Mouse (Mus musculus) small intestine, adult 2 months (tissue): ENCODE data around the gene Meis1. TPM values are rescaled to one million over a fixed set of nuclear protein-coding genes. Genes with fewer than 3 reads are reported as not detected.

Experiments
- H3K27ac ChIP-seq: fragments of 200-500 bp; 2 replicates; pipeline ENCODE4 v1.5.1; 2012; ENCODE audit warnings: low read depth, low read length, control low read depth, inconsistent platforms; ENCODE audit not compliant: insufficient read depth
- H3K27me3 ChIP-seq: fragments of 200-500 bp; 2 replicates; pipeline ENCODE4 v1.6.1; 2012; ENCODE audit warnings: mild to moderate bottlenecking, moderate library complexity, low read length, inconsistent platforms; ENCODE audit not compliant: control insufficient read depth, insufficient read depth
- H3K36me3 ChIP-seq: fragments of 200-500 bp; 2 replicates; pipeline ENCODE4 v1.6.1; 2012; ENCODE audit warnings: mild to moderate bottlenecking, low read length, control low read depth, inconsistent platforms; ENCODE audit not compliant: control insufficient read depth, insufficient read depth
- H3K4me1 ChIP-seq: fragments of 200-500 bp; 2 replicates; pipeline ENCODE4 v1.6.1; 2012; ENCODE audit warnings: low read length, inconsistent platforms, mixed read lengths; ENCODE audit not compliant: control insufficient read depth, insufficient read depth, insufficient read length
- H3K4me3 ChIP-seq: fragments of 200-500 bp; 2 replicates; pipeline ENCODE4 v1.5.1; 2012; ENCODE audit warnings: low read depth, mild to moderate bottlenecking, control low read depth, inconsistent platforms, low read length, moderate library complexity
- CTCF ChIP-seq: fragments of 200-500 bp; IDR thresholded peaks from 2 replicates; pipeline ENCODE4 v1.5.1; 2012; ENCODE audit warnings: low read depth, mild to moderate bottlenecking, control low read depth, inconsistent platforms, low read length, moderate library complexity, mixed read lengths; ENCODE audit not compliant: insufficient replicate concordance, insufficient read length; ENCODE audit errors: extremely low read depth
- POLR2A ChIP-seq: fragments of 200-500 bp; IDR thresholded peaks from 2 replicates; pipeline ENCODE4 v1.6.1; 2012; ENCODE audit warnings: low read depth, mild to moderate bottlenecking, control low read depth, inconsistent platforms, low read length, moderate library complexity
- WGBS: fragments of 180-500 bp; shearing (Covaris S2); methylation state at CpG from one replicate; pipeline ENCODE4 v1.1.7; 2018; 5-methylcytosine and 5-hydroxymethylcytosine counted together
- polyA plus RNA-seq: library from polyadenylated mRNA; depleted of rRNA; stranded (reverse); fragments of >200 nt; gene quantifications from 2 replicates; pipeline ENCODE4 v1.2.3, GENCODE M21; 2012; rRNA removed

The Meis1 gene
- polyA plus RNA-seq, result 3.4 and 4.0 TPM in 2 replicates

DNA sequence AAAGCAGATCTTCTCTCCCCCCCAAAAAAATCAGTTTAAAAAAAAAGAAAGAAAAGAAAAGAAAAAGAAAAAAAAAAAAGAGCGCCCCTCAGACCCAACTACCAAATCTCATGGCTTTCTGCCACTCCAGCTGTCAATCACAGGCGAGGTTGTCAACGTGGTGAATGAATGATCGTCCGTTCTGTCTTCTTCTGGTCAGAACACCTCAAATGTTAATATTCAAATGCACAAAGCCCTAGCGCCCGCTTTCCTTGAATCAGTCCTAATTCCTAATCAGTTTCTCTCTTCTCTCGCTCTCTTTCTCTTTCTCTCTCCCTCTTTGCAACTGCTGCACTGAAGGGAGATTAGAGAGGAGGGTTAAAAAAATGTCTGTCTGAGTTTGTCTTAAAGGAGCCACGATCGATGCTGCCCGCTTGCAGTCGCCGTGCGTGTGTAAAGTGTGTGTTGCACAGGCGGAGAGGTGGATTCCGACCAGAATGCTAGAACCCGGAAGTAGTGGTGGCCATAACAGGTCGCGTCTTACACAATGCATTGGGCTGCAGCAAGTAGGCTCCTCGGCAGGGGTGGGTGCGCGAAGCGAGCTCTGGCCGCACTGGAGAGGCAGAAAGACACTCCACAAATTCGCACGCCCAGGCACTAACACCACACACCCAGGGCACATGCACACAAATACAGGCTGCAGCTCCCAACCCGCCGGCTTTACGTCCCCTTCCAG lies at the start of gene Meis1:
Gene Meis1 (minus strand): TSS at position 497 of the 715 bp plus-strand sequence.
- Histone ChIP-seq H3K27me3 (peaks cover 36% of the 10 kb centered on the region), H3K4me1 (no peaks in the 10 kb centered on the region; the same call in 1 of the 2 replicates), H3K27ac (peak within 1 kb of the TSS; percentile 78), H3K4me3 (peak within 1 kb of the TSS; percentile 76), H3K36me3 (no peaks in the 10 kb centered on the region)
- 1% methylated on average over 29 of the region's 29 CpGs for WGBS
- peak; percentile 67 for TF ChIP-seq POLR2A
- TF ChIP-seq CTCF, result no peak

DNA sequence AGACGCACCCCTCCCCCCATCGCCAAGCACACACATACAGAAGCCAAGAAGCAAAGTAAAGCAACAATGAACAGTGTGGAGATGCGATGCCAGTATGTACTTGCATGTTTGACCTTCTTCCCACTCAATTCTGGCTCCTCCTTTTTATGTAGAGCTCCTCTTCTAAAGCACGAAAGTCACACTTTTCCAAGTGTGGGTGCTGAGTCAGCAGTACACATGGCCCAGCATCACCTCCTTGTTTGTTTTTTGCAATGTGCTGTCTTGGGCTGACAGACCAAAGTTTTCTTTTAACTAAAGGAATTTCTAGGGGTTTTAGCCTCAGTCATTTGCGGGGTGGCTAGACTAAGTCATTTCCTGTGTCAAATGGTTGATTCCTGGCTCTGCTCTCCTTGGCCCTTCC lies 48.5 kb upstream of the Meis1 start:
- no peaks in the 10 kb centered on the region for H3K4me1 ChIP-seq
- no peaks in the 10 kb centered on the region for H3K36me3 ChIP-seq
- no peaks in the 10 kb centered on the region for H3K27me3 ChIP-seq
- 79% methylated on average over 5 of the region's 5 CpGs for WGBS
- no peak overlapping the region for H3K27ac ChIP-seq
- no peak for TF ChIP-seq CTCF
- TF ChIP-seq POLR2A, result no peak
- no peak overlapping the region for H3K4me3 ChIP-seq

DNA sequence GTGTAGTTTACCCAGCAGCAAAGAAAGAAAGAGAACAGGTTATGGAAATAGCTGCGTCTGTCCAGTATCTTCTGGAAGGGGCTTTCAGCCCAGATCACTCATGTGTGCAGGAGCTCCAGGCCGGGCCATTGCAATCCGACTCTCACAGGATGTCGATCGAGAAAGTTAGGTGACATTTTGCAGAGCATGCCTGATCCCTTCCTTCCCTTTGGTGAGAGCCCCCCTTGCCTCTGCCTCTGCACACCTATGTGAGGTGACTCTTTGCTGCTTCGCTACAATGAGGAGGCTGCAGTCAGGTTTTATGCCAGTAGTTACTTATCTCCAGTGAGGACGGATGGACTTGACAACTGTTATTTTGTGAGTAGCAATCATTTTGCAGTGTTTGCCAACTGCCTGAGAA lies 30.5 kb upstream of the Meis1 start:
- TF ChIP-seq POLR2A (no peak), CTCF (no peak)
- H3K36me3 ChIP-seq, result no peaks in the 10 kb centered on the region
- 68% methylated on average over 7 of the region's 7 CpGs for WGBS
- H3K4me1 ChIP-seq, result no peaks in the 10 kb centered on the region
- H3K27ac ChIP-seq, result no peak overlapping the region
- no peaks in the 10 kb centered on the region for H3K27me3 ChIP-seq
- no peak overlapping the region for H3K4me3 ChIP-seq

DNA sequence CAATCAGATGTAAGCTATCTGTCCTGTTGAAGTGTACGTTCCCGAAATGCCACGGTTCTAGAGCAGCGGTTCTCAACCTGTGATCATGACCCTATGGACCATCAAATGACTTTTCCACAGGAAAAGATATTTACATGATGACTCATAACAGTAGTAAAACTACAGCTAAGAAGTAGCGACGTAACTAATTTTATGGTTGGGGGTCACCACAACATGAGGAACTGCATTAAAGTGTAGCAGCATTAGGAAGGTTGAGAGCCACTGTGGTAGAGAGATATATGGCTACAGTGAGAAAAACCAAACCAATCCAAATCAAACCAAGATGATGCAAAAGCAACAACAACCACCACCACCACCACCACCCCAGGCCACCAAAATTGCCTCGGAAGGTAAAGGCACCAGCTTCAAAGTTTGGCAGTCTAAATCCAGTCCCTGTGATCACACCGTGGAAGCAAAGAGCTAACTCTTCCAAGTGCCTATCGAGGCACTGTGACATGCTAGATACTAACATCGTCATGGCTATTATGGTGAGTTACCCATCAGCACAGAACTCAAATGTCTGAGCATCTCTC lies 17.9 kb upstream of the Meis1 start:
- Histone ChIP-seq H3K27ac (no peak overlapping the region), H3K27me3 (no peaks in the 10 kb centered on the region), H3K4me3 (no peak overlapping the region), H3K36me3 (no peaks in the 10 kb centered on the region), H3K4me1 (no peaks in the 10 kb centered on the region)
- no peak for TF ChIP-seq CTCF
- no peak for TF ChIP-seq POLR2A
- WGBS, result 89% methylated on average over 10 of the region's 10 CpGs

DNA sequence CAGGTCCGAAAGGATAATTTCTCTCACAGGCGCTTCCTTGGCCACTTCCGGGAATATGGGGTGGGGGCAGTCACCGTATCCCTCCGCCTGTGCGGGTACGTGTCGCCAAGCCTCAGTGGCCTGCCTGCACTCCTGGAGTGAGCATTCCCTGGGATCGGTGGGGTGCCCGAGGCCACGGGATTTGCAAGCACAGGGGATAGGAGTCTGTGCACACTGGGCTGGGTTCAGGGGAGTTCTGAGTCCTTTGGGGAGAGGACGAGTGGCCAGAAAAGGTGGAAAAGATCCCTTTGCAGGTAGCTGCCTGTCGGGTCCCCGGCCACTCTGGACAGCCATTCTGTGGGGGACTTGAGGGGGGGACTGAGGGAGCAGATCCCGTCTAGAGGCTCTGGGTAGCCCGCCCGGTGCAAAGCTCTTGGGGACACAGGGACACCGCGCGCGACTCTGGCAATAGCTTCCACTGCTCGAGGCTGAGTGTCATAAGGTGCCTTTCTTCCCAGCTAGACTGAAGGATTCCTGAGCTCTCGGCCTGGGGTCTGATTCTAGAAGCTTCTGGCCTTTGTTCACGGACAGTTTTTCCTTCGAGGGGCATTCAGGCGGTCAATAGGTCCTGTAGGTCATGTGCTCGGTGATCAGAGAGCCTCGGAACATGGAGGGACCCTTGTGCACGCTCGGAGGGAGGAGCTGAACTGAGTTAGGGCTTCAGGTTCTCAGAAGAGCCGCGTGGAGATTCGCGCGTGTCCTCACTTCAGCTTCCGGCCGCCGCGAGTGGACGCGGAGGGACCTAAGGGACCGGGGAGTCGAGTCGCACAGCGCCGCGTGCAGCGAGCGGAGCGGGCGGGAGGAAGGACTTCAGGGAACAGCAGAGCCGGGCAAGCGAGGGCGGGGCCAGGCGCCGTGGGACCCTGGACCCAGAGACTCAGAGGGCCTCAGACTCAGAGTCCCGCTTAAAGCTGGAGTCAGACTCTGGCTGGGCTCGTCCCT lies 8.1 kb upstream of the Meis1 start:
- H3K27ac ChIP-seq, result no peak overlapping the region
- no peaks in the 10 kb centered on the region for H3K36me3 ChIP-seq
- H3K27me3 ChIP-seq, result peaks cover 17% of the 10 kb centered on the region
- no peaks in the 10 kb centered on the region for H3K4me1 ChIP-seq
- TF ChIP-seq POLR2A (no peak), CTCF (no peak)
- H3K4me3 ChIP-seq, result peak overlapping the region; percentile 56
- 2% methylated on average over 58 of the region's 58 CpGs for WGBS

DNA sequence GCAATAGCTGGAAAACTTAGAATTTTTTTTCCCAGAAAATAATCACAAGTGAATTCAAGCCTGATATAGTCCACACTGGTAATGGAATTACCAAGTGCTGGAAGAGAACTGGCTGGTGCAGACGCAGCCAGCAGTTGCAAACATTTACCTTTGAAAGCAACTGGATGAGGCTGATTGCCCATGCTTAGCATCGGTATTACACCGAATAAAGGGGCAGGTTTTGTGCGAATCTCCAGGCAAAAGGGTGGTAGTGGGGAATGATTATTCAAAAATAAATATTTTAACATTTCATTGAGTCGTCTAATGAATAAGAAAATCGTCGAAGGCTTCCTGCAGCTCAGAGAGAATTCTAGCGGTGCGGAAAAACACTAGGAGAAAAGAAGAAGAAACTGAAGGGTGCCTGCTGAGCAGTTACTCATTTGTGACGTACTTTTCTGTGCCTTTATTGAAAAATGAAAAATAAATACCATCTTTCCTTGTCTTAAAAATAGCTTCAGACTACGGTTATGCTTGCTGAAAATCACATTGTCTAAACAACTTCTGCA lies 7.3 kb upstream of the Meis1 start:
- Histone ChIP-seq H3K27me3 (peaks cover 19% of the 10 kb centered on the region), H3K36me3 (no peaks in the 10 kb centered on the region), H3K4me1 (no peaks in the 10 kb centered on the region; the same call in 1 of the 2 replicates), H3K4me3 (peak overlapping the region; percentile 56), H3K27ac (no peak overlapping the region)
- WGBS, result 24% methylated on average over 11 of the region's 11 CpGs
- TF ChIP-seq POLR2A (no peak), CTCF (no peak)
